8 mouse cellular contexts compared by ENCODE assay signal in genomic region chr9:106465571-106466200, GRCm38 (mm10). TPM values are rescaled to one million over a fixed set of nuclear protein-coding genes. Genes with fewer than 3 reads are reported as not detected.
DNase-seq lines count a peak whose midpoint lies in the region; ATAC-seq and TF ChIP-seq lines count a peak whose summit lies in the region.

Gene Gpr62 (minus strand): TSS chr9:106465938.

- H3K4me2 ChIP-seq in embryonic facial prominence, embryonic 12.5 days (replicated peaks): peak within 1 kb of the TSS; percentile 89
- peak within 1 kb of the TSS; percentile 94 for H3K4me2 ChIP-seq in intestine, postnatal 0 days (replicated peaks; ENCODE audit: low read depth)
- H3K4me2 ChIP-seq in midbrain, embryonic 14.5 days (ENCODE audit: low read length): peak within 1 kb of the TSS; percentile 92

- peak within 1 kb of the TSS; percentile 72 for H3K9ac ChIP-seq in embryonic facial prominence, embryonic 12.5 days
- peak within 1 kb of the TSS; percentile 57 for H3K9ac ChIP-seq in intestine, postnatal 0 days (ENCODE audit: low read depth, low read length)
- peak within 1 kb of the TSS; percentile 85 for H3K9ac ChIP-seq in midbrain, embryonic 14.5 days (replicated peaks; ENCODE audit: low read length)

- H3K4me3 ChIP-seq in kidney, adult 2 months (ENCODE audit: insufficient read depth, low read depth, low read length): peak within 1 kb of the TSS; percentile 61
- peak within 1 kb of the TSS; percentile 63 for H3K4me3 ChIP-seq in bone marrow macrophage, adult 2 months (ENCODE audit: insufficient read depth, low read length)
- peak within 1 kb of the TSS; percentile 53 for H3K4me3 ChIP-seq in embryonic facial prominence, embryonic 12.5 days
- peak within 1 kb of the TSS; percentile 56 for H3K4me3 ChIP-seq in intestine, postnatal 0 days (ENCODE audit: low read depth, low read length)
- peak within 1 kb of the TSS; percentile 42 for H3K4me3 ChIP-seq in midbrain, embryonic 14.5 days (replicated peaks; ENCODE audit: low read depth, low read length)

- no peaks in the 10 kb centered on the region for H3K9me3 ChIP-seq in embryonic facial prominence, embryonic 12.5 days
- H3K9me3 ChIP-seq in intestine, postnatal 0 days (ENCODE audit: control insufficient read depth): no peaks in the 10 kb centered on the region
- no peaks in the 10 kb centered on the region for H3K9me3 ChIP-seq in midbrain, embryonic 14.5 days (ENCODE audit: control insufficient read depth, low read length)

- no peak for TF ChIP-seq POLR2A in kidney, adult 2 months (IDR thresholded peaks at IDR 0.05; ENCODE audit: low read depth, low read length)
- TF ChIP-seq POLR2A in bone marrow macrophage, adult 2 months (IDR thresholded peaks at IDR 0.05; ENCODE audit: borderline replicate concordance, low read depth, low read length): no peak

- H3K4me1 ChIP-seq in kidney, adult 2 months (ENCODE audit: control insufficient read depth, insufficient read depth, low read length): no peaks in the 10 kb centered on the region
- peaks cover 8% of the 10 kb centered on the region for H3K4me1 ChIP-seq in bone marrow macrophage, adult 2 months (ENCODE audit: control insufficient read depth, insufficient read depth, low read length)
- peaks cover 12% of the 10 kb centered on the region for H3K4me1 ChIP-seq in embryonic facial prominence, embryonic 12.5 days
- no peaks in the 10 kb centered on the region for H3K4me1 ChIP-seq in intestine, postnatal 0 days (replicated peaks; ENCODE audit: control insufficient read depth, insufficient read depth, low read length)
- H3K4me1 ChIP-seq in midbrain, embryonic 14.5 days (ENCODE audit: control insufficient read depth, insufficient read depth, low read length): peaks cover 20% of the 10 kb centered on the region

- H3K27ac ChIP-seq in kidney, adult 2 months (ENCODE audit: insufficient read depth, low read depth, low read length): no peak within 1 kb of the TSS
- H3K27ac ChIP-seq in bone marrow macrophage, adult 2 months (ENCODE audit: insufficient read depth, low read depth, low read length): no peak within 1 kb of the TSS
- peak within 1 kb of the TSS; percentile 50; the same call in 1 of the 2 replicates for H3K27ac ChIP-seq in embryonic facial prominence, embryonic 12.5 days
- no peak within 1 kb of the TSS for H3K27ac ChIP-seq in intestine, postnatal 0 days (ENCODE audit: low read depth, low read length)
- H3K27ac ChIP-seq in midbrain, embryonic 14.5 days (replicated peaks; ENCODE audit: low read depth, low read length): peak within 1 kb of the TSS; percentile 85

- no peak for ATAC-seq in embryonic facial prominence, embryonic 12.5 days (ENCODE audit: insufficient number of reproducible peaks, insufficient read depth, low FRiP score, low TSS enrichment)
- no peak for ATAC-seq in intestine, postnatal 0 days
- peak; percentile 49; the same call in 1 of the 2 replicates for ATAC-seq in midbrain, embryonic 14.5 days (ENCODE audit: low FRiP score, low TSS enrichment)

- 23% methylated on average over 26 of the region's 26 CpGs for WGBS in kidney, adult 2 months
- WGBS in embryonic facial prominence, embryonic 12.5 days: 36% methylated on average over 26 of the region's 26 CpGs
- WGBS in intestine, postnatal 0 days: 38% methylated on average over 25 of the region's 26 CpGs
- WGBS in midbrain, embryonic 14.5 days: 26% methylated on average over 26 of the region's 26 CpGs

- no peaks in the 10 kb centered on the region for H3K36me3 ChIP-seq in kidney, adult 2 months (ENCODE audit: control insufficient read depth, insufficient read depth, low read length)
- peaks cover 28% of the 10 kb centered on the region for H3K36me3 ChIP-seq in embryonic facial prominence, embryonic 12.5 days
- no peaks in the 10 kb centered on the region; the same call in 1 of the 2 replicates for H3K36me3 ChIP-seq in intestine, postnatal 0 days (ENCODE audit: control insufficient read depth, insufficient read depth)
- H3K36me3 ChIP-seq in midbrain, embryonic 14.5 days (ENCODE audit: control insufficient read depth, insufficient read depth, low read length): peaks cover 37% of the 10 kb centered on the region

- no peak for DNase-seq in kidney, adult 2 months
- no peak for DNase-seq in kidney, postnatal 36 days
- DNase-seq in midbrain, embryonic 14.5 days: peak; percentile 62
- DNase-seq in MN1 (ENCODE audit: low spot score): no peak
- no peak for DNase-seq in spleen, adult 18-20 months

- no peak for TF ChIP-seq CTCF in kidney, adult 2 months (conservative IDR thresholded peaks at IDR 0.05; ENCODE audit: insufficient read depth, insufficient read length, low read depth, low read length)
- TF ChIP-seq CTCF in bone marrow macrophage, adult 2 months (IDR thresholded peaks at IDR 0.05; ENCODE audit: low read depth, low read length): no peak
- no peak for TF ChIP-seq CTCF in intestine, postnatal 0 days (IDR thresholded peaks at IDR 0.05; ENCODE audit: low read depth)

- H3K27me3 ChIP-seq in kidney, adult 2 months (replicated peaks; ENCODE audit: control insufficient read depth, insufficient read depth, low read length): no peaks in the 10 kb centered on the region
- 0 out of 2 replicates have a peak, but pooled peaks cover 8% of the 10 kb centered on the region for H3K27me3 ChIP-seq in embryonic facial prominence, embryonic 12.5 days
- H3K27me3 ChIP-seq in intestine, postnatal 0 days (replicated peaks; ENCODE audit: control insufficient read depth, insufficient read depth, low read length): peaks cover 19% of the 10 kb centered on the region; the same call in 1 of the 2 replicates
- no peaks in the 10 kb centered on the region for H3K27me3 ChIP-seq in midbrain, embryonic 14.5 days (ENCODE audit: control insufficient read depth, insufficient read depth, low read length)

RNA-seq across cellular contexts. Expression of gene Gpr62, which starts in this region (rescaled TPM):
- polyA plus RNA-seq in kidney, adult 2 months (2012; rRNA removed): 0.07 TPM in 1 of 2 replicates, not detected in the other
- polyA plus RNA-seq in bone marrow macrophage, adult 2 months (2012; ENCODE audit: insufficient read depth, insufficient read length, missing spikeins): not detected in 2 replicates
- polyA plus RNA-seq in embryonic facial prominence, embryonic 12.5 days (2016; fragmentation: Nextera tagmentation; extraction: Ambion mirVana): 0.62 and 0.70 TPM in 2 replicates
- polyA plus RNA-seq in intestine, postnatal 0 days (2015; fragmentation: Nextera tagmentation; extraction: Ambion mirVana): 0.17 and 0.26 TPM in 2 replicates
- 0.93 and 1.00 TPM in 2 replicates for polyA plus RNA-seq in midbrain, embryonic 14.5 days (2014; fragmentation: Nextera tagmentation; extraction: Ambion mirVana)

Comparison
In these comparisons a context has a peak if more than half of its experiments do, and no peak if none do; other contexts are left out.
1. Peak in DNase-seq, ATAC-seq, H3K4me3 ChIP-seq, H3K27ac ChIP-seq, H3K9ac ChIP-seq and H3K4me2 ChIP-seq in midbrain, embryonic 14.5 days; RNA of the gene not detected or under 1 TPM.